Mouse (Mus musculus) MN1 (cell line): ENCODE measurements at regions not wholly inside any gene's neighbourhood (a gene's known extent, or its start where the extent isn't known, plus 50 kb on each side); places are given as distances from the start of the nearest gene placed in this dataset.

Source experiments
- DNase-seq: peaks from one replicate; pipeline ENCODE4 v3.0.0-alpha.2; 2016; ENCODE audit warnings: low spot score

DNA sequence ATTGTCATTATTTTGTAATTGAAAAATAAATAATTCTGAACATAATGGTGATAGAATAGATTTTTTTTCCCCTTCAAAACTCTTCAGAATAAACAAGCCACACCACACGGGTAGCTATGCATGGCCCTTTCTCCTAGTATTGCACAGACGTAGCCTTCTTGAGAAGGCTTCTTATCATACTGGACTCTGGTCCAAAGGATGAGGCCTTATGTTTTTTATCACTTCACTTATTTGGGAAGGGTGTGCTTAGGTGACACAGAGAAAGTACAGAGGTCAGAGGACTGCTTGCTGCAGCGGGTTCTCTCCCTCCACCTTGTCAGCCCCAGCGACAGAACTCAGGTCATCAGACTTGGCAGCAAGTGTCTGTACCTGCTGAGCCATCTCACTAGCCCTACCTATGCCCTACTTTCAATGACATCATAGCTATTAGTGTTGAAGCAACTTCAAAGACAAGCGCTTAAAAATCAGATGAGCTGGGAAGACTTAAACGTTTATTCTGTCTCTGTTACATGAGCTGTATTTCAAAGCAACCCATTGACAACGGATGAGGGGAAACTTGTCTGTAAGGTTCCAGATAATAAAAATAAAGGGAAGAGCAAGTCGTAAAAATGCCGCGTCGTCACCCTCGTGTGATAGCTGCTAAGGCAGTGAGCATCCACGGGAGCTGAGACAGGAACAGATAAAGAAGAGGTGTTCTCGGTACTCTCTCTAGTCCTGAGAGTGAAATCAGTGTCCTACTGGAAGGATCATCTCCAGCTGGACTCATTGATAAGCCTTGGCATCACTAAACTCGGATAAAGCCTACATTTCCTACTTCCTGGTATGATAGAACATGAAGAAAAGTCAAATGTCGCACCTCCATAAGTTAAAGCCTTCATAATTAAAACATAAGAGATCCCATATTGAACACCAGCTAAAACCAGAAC, 226.2 kb downstream of the Sp3 start:
- DNase-seq, result no peak

DNA sequence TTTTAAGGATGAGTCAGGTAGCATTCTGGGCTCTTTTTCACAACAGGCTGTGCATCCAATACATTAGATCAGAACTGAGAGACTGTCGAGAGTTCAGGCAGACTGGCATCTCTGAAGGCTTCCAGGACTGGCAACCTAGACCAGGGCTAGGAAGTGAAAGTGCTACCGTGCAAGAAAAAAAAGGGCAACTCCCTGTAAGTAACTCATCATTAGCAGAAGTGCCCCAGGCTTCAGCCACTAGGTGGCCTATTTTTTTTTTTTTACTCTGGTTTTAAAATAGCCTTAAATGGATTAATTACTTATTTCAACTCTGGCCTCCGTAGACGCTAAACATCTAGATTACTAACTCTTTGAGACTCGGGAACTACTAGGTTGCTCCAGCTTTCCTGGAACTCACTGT, 216.8 kb downstream of the Sp3 start:
- no peak for DNase-seq

DNA sequence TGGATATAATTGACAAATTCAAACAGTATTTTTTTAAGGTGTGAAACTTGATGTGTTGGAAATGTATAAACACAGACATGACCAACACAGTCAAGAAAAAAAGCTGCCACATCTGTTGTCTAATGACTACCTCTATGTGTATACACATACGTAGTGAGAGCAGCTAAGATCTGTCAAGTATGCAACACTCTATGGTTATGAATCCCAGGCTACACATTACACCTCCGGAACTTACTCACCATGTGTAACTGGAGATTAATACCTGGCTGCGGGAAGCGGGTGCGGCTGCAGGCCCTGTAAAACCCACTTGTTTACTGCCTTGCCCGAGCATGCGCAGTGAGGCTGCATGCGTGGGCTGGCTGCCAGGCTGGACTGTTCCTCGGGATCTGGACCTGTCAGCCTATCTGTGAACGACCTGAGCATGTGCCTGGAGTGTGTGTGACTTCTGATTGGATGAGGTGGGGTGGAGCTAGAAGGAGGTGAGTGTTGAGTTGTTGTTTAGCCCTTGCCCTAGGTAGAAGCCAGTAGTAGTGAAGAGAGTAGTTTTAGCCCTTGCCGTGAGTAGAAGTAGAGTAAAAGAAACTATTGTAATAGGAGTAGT, 211.1 kb downstream of the Sp3 start:
- DNase-seq, result no peak

DNA sequence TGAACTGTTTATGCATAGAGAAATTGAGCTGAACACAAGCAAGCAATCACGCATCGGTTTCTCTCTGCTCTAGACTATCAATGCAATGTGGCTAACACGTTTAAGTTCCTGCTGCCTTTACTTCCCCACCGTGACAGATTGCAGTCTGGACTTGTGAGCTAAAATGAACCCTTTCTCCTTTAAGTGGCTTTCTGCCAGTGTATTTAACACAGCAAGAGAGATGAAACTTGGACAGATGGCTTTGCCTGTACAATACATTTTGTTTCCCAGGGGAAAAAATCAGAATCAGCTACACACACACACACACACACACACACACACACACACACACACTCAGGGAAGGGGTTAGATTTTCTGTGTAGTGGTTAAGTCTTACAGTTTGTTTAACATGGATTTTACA, 206.8 kb downstream of the Sp3 start:
- no peak for DNase-seq

DNA sequence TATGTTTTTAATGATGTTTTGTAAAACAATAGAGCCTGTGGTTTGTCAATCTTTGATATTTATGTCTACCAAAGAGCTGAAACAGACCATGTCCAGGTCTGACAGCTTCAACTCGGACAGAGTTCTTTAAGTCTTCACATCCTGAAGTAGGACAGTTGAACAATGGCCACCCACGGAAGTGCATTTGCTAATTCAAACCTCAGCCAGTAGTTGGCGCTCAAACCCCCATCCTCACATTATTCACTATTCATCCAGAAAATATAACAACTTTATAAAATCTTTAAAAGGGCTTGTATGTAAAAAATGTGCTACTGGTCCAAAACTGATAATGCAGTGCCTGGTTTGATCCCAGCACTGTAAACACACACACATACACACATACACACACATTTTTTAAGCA, 202.9 kb downstream of the Sp3 start:
- no peak for DNase-seq

DNA sequence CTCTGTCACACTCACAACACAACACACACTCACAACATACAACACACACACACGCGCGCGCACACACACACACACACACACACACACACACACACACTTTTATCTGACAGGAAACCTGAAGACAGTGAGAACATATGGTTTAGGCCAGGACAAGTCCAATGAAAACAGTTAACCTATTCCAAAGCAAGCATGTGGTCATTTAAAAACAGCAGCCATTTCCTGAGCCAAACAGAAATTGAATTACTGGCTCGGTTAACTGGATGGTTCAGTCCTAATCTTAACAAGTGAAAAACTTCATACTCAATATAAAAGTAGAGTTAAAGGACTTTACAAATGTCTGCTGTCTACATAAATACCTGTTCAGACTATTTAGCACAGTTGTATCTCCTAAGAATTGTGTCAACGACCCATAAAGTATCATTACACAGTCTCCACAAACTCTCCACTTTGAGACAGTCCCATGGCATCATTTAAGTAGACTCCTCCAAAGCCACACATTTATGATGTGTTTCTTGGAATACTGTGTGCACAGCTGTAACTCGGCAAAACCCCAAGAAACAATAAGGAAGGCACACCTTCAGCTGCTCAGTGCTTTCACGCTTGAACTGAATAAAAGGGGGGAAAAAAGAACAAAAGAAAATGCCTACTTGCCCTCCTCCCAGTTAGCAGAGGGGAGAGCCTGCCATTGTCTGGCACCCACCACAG, 202.3 kb downstream of the Sp3 start:
- no peak for DNase-seq

DNA sequence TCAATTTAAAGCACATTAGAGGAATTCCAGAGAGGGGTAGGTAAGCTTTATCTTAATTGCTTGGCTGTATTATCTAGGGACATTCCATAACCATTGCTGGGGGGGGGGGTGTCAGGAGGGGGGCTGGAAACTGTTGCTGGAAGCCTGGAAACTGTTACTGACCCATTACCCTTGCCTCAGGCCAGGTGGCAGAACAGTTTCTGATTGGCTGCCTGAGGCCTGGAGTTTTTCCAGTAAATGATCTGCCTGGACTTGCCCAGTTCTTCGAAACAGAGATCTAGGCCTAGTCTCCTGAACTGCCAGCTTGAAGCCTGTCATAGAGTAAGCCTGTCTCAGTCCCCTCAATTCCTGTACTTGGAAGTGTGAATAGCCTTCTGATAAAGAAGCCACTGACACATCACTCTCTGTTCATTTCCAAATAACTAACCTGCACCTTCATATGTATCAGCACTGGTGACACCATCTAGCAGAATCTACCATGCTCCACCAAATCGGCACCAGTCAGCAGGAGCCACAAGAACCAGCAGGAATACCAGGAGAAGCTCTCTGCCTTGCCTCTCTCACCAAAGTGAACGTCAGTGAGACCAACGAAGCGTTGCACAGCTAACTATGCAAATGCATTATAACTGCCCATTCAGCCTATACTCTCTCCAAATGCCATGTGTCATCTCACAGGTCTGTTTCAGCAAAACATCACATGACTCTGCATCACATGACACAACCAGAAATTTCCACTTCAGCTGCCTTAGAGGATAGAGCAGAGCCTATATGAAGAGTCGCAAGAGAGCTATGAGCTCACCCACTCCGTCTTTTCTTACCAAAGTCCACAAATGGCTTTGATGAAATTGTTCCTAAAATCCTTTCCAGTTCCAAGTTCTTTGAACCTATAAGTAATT, 200.7 kb downstream of the Sp3 start:
- DNase-seq, result no peak

DNA sequence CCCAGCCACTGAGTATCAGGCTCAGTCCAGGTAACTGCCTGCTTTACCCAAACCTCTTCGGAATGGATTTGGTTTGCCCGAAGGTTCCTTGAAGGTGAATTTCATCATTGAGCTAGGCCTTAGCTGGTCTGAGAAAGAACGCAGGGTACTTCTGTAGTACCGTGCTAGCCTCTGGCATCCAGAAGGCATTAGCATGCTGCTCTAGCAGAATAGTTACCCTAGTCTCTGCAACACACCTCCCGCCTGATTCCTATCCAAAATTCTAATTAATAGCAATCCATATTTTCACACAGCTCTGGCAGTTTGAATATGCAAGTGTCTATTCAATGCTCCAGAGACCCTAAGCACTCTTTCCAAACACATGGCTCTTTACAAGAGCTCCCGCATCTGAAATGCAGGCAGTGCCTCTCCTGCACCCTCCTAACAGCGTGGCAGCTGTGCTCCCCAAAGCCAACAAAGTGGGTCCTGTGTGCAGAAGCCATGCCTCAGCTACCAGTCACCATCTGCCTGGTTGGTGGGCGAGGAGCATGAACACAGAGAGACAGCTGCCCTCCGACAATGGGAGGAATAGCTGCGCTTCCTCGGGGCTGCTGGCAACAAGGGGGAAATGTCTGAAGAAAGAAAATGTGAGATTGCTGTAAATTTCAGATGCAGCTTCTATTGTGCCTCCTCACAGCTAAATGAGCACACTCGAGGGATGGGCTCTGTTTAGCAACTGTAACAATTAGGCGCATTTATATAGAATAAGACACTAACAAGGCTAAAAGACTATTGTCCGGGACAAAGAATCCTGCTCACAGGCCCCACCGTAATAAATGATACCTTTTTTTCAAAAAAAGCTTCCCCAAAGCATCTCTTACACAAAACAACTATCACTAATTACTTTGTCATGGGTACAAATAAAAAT, 198.6 kb downstream of the Sp3 start:
- no peak for DNase-seq

DNA sequence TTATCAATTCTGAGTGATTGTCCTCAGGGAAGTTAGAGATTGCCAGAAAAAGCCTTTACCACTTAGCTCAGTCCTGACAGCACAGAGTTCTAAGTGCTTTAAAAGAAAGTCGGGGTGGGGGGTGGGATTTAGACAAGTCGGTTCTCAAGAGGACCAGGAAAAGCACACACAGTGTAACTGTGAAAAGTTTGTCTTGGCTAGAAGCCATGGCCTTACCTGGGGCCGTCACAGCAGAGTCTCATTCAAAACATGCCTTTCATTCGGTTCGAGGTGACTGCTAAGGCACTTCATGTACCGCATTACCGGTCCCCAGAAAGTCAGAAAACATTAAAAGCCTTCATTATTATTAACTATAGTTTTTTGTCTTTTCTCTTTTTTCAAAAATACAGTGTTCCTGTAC, 197.9 kb downstream of the Sp3 start:
- DNase-seq, result no peak

DNA sequence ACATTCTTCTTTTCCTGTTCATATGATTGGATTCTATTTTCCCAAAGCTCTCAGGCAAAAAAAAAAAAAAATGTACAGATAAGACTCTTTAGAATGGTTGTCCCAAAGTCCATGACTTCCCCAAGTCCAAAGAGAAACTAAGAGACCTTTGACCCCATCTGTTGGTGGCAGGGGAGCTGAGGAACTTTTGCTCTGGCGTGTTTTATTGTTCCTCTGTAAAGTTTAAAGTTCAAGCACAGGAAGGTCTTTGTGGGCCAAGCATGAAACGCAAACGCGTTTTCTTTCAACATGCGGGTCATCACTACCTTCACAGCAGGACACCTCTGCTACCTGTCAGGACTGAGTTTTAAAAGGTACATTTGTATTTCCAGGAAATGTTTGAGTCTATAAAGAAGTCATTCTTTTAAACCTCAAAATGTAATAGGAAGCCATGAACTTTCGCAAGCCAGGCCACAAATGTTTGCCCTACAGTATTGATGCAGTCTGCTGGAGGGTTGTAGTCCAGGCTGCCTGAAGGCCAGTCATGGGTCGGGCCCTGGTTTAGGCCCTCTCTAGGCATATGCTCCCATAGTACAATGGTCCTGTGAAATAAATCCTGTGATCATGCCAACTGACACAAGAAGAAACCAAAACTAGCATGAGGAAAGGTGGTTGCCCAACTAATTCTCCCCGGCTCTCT, 194.7 kb downstream of the Sp3 start:
- no peak for DNase-seq

DNA sequence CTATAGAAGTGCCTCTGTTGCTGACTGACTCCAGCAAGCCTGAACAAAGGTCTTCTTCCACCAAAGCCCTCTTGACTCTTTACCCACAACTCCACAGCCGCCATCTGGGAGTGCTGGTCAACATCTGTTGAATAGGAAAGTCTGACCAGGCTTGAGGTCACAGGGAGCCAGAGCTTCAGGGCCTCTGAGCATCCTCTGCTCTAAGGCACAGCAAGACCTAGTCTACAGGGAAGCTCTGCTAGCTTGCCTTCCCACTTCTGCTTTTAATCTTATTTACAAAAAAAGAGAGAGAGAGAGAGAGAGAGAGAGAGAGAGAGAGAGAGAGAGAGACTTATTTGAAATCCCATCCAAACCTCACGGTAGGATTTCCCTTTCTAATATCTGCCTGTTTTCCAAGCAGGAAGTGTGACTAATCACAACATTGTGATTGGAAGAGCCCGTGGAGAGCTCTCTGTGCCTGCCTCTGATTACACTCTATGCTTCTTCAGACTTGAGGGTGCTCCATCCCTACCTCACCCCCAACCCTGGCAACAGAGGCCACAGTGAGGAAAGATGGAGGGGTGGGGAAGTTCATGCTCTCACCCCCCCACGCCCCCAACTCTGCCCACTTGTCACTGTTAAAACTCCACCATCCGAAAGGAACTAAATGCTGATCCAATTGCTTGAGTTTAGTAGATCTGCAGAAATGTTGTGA, 194.1 kb downstream of the Sp3 start:
- no peak for DNase-seq

DNA sequence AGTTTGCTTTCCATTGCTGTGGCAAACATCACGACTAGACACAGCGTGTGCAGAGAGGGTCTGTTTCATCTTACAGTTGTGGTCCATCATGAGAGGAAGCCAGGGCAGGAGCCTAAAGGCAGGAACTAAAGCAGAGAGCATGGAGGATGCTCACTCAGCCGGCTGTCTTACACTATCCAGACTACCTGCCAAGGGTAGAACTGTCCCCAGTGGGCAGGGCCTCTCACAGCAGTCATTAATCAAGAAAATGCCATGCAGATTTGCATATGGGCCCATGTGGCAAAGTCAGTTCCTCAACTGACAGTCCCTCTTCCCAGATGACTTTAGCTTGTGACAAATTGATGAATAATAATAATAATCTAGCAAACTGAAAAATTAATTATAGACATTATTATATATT, 192.6 kb downstream of the Sp3 start:
- DNase-seq, result no peak

DNA sequence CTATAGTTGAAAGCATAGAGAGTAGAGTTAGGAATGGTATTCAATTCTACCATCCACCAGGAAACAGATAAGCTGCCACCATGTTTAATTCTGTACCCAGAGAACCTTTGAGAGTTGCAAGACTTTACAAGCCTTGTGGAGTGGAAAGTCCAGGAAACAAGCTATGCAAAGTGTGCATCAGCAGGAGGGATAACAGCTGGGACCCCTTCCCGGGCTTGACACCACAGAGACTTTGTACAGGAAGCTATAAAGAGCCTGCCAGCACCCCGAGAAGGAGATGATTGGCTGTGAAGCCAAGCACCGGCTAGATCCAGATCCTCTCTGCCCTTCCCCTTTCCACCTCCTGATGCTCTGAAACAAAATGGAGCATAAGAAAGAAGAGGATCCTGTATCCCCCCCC, 188.8 kb downstream of the Sp3 start:
- DNase-seq, result no peak

DNA sequence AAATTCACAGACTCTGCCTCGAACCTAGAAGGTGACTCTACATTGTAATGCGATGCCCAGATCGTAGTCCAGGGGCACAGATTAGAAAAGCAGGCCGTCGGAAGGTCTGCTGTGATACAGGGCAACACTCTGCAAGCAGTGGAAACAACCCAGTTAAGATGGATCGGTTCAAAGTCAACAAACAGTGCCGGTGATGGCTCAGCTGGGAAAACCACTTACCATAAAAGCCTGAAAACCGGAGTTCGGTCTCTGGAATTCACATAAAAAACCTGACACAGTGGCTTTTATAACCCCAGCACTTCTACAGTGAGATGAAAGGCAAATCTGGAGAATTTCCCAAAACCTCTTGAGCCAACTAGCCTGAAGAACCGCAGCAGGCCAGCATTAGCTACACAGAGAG, 186.8 kb downstream of the Sp3 start:
- no peak for DNase-seq

DNA sequence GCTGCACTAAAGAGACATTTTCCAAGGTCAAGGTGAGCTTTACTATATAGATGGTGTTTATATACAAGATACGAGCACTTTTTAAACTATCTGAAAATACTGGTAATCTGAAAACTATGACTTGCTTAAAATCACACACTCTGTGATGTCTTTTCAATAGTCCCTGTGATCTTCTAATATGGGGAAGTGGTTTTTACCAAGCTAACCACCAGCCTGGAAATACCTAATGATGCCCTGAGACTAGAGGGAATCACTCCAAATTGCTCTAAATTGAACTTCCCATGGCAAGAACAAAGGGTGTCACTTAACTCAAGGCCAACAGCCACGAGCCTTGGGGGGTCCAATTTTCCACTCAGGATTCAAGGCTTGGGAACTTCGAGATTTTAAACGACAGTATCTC, 185.7 kb downstream of the Sp3 start:
- no peak for DNase-seq

DNA sequence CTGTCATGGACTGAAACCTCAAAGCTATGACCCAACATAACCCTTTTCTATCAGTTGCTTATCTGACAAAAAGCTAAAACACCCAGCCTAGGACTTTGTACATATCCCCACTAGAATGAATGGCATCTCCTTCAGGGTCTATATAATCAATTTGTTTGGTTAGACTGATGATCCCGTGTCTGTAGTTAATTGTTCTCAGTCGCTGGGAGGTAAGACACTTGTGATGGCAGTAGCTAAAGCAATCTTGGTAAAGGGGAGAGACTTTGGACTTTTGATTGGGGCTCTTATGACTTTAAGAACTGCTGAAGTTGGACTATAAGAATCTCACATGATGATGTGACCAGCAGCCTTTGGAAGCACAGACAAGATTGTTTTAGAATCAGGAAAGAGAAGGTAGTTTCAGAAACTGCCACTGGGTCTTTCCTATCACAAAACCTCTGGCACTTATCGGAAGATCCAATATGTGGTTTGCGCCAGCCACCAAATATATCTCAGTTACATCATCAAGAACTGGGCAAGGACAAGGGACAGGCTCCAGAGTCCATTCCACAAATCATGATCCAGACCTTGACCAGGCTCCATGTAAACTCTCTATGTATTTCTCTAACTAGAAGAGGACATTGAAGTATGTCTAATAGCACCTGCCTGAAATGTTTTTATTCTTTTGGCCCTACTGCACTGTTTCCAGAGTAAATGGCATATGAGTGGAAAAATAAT, 183.1 kb downstream of the Sp3 start:
- no peak for DNase-seq

DNA sequence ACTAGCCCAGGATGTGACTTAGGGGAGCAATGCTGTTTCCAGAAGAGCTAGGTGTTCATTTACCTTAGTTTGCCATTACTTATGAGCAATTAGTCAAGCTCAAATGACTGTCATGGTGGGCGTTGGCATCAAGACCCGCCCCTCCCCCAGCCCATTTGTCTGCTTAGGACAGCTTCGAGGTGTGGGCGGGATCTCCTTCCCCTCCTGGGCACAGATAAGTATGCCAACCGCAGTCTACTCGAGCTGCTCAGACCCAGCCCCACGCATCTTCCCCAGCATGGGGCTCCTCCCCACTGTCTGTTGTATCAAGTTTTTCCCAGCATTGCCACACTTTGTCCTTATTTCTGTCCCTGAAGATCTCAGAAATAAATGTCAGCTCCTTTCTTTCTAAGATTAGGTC, 179.6 kb downstream of the Sp3 start:
- DNase-seq, result no peak

DNA sequence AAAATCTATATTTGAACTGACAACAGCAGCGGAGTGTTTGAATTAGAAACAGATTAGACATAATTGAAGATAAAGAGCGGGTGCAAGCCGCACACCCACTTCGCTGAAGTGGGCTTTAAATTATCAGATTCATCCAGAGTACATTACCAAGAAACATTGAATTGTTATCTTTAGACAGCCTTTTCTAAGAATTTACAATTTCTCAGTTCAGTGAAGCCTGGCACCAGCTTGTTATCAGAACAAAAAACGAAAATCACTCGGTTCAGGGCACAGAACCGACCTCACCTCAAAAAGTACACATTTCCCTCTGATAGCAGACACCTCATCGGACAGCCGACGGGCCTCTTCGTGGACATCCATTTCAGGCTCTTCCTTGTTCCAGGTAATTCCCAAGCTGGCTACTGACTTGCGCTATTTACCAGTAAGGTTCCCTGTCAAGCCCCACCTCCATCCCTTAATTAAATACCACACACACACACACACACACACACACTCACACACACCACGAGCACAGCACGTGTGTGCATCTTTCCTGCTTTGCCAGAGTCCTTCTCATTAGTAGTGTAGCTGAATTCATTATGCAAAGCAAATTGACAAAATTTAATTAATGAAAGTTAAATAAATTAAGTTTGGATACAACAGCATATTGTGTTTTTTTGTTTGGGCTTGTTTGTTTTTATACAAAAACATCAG, 166.8 kb downstream of the Sp3 start:
- DNase-seq, result no peak

DNA sequence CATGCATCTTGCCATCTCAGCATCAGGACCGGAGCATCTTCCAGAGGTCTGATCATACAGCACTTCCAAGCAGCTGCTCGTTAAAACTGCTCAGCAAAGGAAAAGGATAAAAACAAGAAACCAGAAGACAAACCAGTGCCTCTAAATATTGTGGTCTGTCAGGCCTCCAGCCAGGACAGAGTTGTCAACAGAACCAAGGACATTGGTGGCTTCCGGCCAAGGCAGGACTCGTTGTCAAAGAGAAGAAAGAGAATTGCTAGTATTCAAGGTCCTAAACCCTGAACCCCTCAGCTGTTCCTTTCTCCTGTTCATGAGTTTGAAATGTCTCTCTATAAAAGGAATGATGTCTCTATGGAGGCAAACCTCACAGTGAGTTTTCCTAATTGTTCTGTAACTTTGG, 155.0 kb downstream of the Sp3 start:
- no peak for DNase-seq
